Mouse (Mus musculus) spleen, adult 2 months (tissue): ENCODE results near the gene Rragd.

Source experiments
- CTCF ChIP-seq: fragments of 200-500 bp; IDR thresholded peaks from 2 replicates; pipeline ENCODE4 v1.5.1; 2011; ENCODE audit warnings: mild to moderate bottlenecking, inconsistent platforms; ENCODE audit not compliant: insufficient read depth, insufficient read length, insufficient replicate concordance; ENCODE audit errors: extremely low read depth
- POLR2A ChIP-seq: fragments of 200-500 bp; IDR thresholded peaks from 2 replicates; pipeline ENCODE4 v1.6.1; 2011; ENCODE audit warnings: low read depth, low read length, inconsistent platforms

DNA sequence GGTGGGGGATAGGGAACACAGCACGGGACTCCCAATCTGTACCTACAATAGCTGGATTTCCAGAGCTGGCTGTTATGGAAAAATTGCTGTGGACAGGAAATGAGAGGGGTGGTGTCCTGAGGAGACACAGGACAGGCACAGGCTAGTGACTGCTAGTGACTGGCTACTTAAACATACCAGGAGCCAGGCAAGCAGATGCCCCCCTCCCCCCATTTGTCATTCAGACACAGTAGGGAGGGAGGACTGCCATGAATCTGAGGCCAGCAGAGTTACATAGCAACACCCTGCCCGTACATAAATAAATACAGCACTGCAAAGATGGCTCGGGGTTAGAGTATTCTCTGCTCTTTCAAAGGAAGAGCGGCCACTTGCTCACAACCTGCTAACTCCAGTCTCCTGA is 35.2 kb upstream of the Rragd start:
- TF ChIP-seq CTCF (no peak), POLR2A (no peak)
